Mouse (Mus musculus) urinary bladder, postnatal 14 days (tissue): ENCODE results near the gene Myl4.

Experiments used
- DNase-seq: peaks from one replicate; pipeline ENCODE4 v3.0.0; 2021; ENCODE audit warnings: low spot score

Myl4 gene

GRCm38 (mm10) chr11:104631306-104631705, 80.8 kb downstream of the Myl4 start:
- DNase-seq, result no peak

GRCm38 (mm10) chr11:104637010-104637409, 86.5 kb downstream of the Myl4 start:
- DNase-seq, result no peak

- no peak for DNase-seq
Measured at GRCm38 (mm10) chr11:104638006-104638405, 87.5 kb downstream of the Myl4 start.

GRCm38 (mm10) chr11:104638906-104639305, 88.4 kb downstream of the Myl4 start:
- DNase-seq, result no peak

GRCm38 (mm10) chr11:104639634-104640033, 89.2 kb downstream of the Myl4 start:
- DNase-seq, result no peak

- no peak for DNase-seq
Measured at GRCm38 (mm10) chr11:104640894-104641293, 90.4 kb downstream of the Myl4 start.

GRCm38 (mm10) chr11:104643236-104643635, 92.8 kb downstream of the Myl4 start:
- no peak for DNase-seq
